12 mouse cellular contexts compared by ENCODE assay signal in the genomic region with DNA sequence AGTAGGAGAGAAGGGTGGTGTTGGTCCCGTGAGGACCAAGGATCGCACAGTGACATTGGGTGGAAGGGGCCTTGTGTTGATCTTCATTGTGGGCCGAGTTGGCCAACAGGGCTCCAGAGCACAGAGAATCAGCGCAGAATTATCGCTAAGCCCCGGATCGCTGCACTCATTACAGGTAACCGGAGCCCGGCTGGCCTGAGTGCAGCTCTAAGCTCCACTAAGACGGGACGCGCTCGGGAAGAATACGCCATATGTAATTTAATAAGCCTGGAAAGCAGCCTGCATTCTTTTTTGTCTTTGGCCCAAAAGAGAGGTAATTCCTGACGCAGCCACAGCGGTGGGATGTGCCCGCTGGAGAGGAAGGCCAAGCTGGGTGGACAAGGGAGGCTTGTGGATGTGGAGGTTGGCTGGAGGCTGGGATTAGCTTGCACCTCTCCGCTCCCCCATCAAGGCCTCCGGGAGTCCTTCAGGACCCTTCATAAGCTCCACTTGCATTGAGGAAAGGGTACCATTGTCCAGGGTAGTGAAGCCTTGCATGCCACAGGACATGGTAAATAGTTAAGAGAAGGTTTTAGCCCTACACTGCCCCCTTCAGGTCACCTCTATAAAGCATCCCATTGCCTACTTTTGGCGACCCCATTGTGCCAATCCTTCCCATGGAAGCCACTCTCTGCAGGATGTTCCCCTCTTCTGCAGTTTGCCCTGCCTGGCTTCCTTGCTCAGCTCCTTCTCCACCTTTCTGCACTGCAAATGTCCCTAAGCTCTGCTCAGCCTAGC.
A peak's percentile ranks its signal among the peaks of the same experiment; 100 is the strongest.
DNase-seq lines count a peak whose midpoint lies in the region; ATAC-seq and TF ChIP-seq lines count a peak whose summit lies in the region.
"Had no signal": no experiment of that assay in that cellular context is flagged by ENCODE, and none has a peak within 500 bp of the region (broad histone marks: within the 10 kb centered on the region; RNA-seq: fewer than 3 reads in every experiment).

No protein-coding gene starts in this region.

- no peak overlapping the region for H3K27ac ChIP-seq in kidney, embryonic 14.5 days (ENCODE audit: low read depth, low read length)
- no peak overlapping the region for H3K27ac ChIP-seq in kidney, embryonic 15.5 days
- H3K27ac ChIP-seq in ES-E14 (ENCODE audit: insufficient read depth, low read depth, low read length, poor library complexity, severe bottlenecking): no peak overlapping the region
- H3K27ac ChIP-seq in embryonic facial prominence, embryonic 14.5 days (replicated peaks; ENCODE audit: low read depth, low read length): 0 out of 2 replicates have a peak overlapping the region, but pooled peaks have one; percentile 17
- H3K27ac ChIP-seq: hindbrain, embryonic 10.5 days; midbrain, embryonic 13.5 days had no signal

- TF ChIP-seq CTCF in E14TG2a.4 (conservative IDR thresholded peaks at IDR 0.05; ENCODE audit: low read length): peak; percentile 44

- H3K4me3 ChIP-seq in kidney, embryonic 14.5 days (ENCODE audit: low read length): no peak overlapping the region
- H3K4me3 ChIP-seq in kidney, embryonic 15.5 days (replicated peaks): no peak overlapping the region
- H3K4me3 ChIP-seq in E14TG2a.4 (replicated peaks; ENCODE audit: low read length) (peak overlapping the region; percentile 67), ES-E14 (ENCODE audit: insufficient read depth in 1 of 2, low read depth in 1 of 2, low read length in 2 of 2, poor library complexity in 1 of 2, severe bottlenecking in 1 of 2) (peak overlapping the region; percentile 35 to 59)
- no peak overlapping the region for H3K4me3 ChIP-seq in embryonic facial prominence, embryonic 14.5 days (ENCODE audit: low read depth, low read length)
- H3K4me3 ChIP-seq: heart, embryonic 12.5 days; hindbrain, embryonic 10.5 days; midbrain, embryonic 13.5 days had no signal

- in situ Hi-C loops in ES-E14 (cut with MboI; ENCODE audit: low sequenced_read_pairs in 2 of 2, unreplicated experiment in 2 of 2): no loop called here

- H3K9ac ChIP-seq in kidney, embryonic 14.5 days (ENCODE audit: low read depth, low read length): no peak overlapping the region
- no peak overlapping the region for H3K9ac ChIP-seq in kidney, embryonic 15.5 days
- H3K9ac ChIP-seq in ES-E14 (ENCODE audit: insufficient read depth, low read depth, low read length, poor library complexity, severe bottlenecking): no peak overlapping the region
- no peak overlapping the region for H3K9ac ChIP-seq in embryonic facial prominence, embryonic 14.5 days (ENCODE audit: low read depth, low read length)
- H3K9ac ChIP-seq: heart, embryonic 12.5 days; midbrain, embryonic 13.5 days had no signal

- peak; percentile 61 for DNase-seq in ES-E14 (ENCODE audit: low read depth, low spot score)
- DNase-seq in embryonic facial prominence, embryonic 14.5 days (ENCODE audit: low spot score): peak; percentile 90
- no peak for DNase-seq in MN1 (ENCODE audit: low spot score)
- no peak for DNase-seq in urinary bladder, postnatal 36 days (ENCODE audit: low spot score in 2 of 2)
- DNase-seq: kidney, adult 11 months had no signal

- ATAC-seq in kidney, embryonic 14.5 days (ENCODE audit: low FRiP score, low TSS enrichment): peak; percentile 29; the same call in 1 of the 2 replicates
- ATAC-seq in kidney, embryonic 15.5 days (replicated peaks; ENCODE audit: low FRiP score): no peak; the same call in 1 of the 2 replicates
- ATAC-seq in embryonic facial prominence, embryonic 14.5 days (ENCODE audit: low read depth): peak; percentile 92
- ATAC-seq: midbrain, embryonic 13.5 days had no signal

- WGBS in kidney, embryonic 14.5 days: 80% methylated on average over 20 of the region's 20 CpGs
- 76% methylated on average over 20 of the region's 20 CpGs for WGBS in kidney, embryonic 15.5 days
- 53% methylated on average over 20 of the region's 20 CpGs for WGBS in embryonic facial prominence, embryonic 14.5 days

- H3K36me3 ChIP-seq in kidney, embryonic 14.5 days (ENCODE audit: control insufficient read depth, insufficient read depth, low read length): no peaks in the 10 kb centered on the region
- no peaks in the 10 kb centered on the region for H3K36me3 ChIP-seq in kidney, embryonic 15.5 days
- H3K36me3 ChIP-seq in E14TG2a.4 (ENCODE audit: insufficient read depth, low read length): no peaks in the 10 kb centered on the region
- H3K36me3 ChIP-seq in ES-E14 (ENCODE audit: control insufficient read depth, insufficient read depth, low read length, poor library complexity, severe bottlenecking): no peaks in the 10 kb centered on the region
- no peaks in the 10 kb centered on the region for H3K36me3 ChIP-seq in embryonic facial prominence, embryonic 14.5 days (ENCODE audit: control insufficient read depth, insufficient read depth, low read length)
- H3K36me3 ChIP-seq: heart, embryonic 12.5 days; hindbrain, embryonic 10.5 days; midbrain, embryonic 13.5 days had no signal

- no peak overlapping the region for H3K4me2 ChIP-seq in kidney, embryonic 14.5 days (replicated peaks; ENCODE audit: low read depth, low read length)
- H3K4me2 ChIP-seq in kidney, embryonic 15.5 days: no peak overlapping the region
- 0 out of 2 replicates have a peak overlapping the region, but pooled peaks have one; percentile 15 for H3K4me2 ChIP-seq in embryonic facial prominence, embryonic 14.5 days (ENCODE audit: low read depth, low read length)
- H3K4me2 ChIP-seq: heart, embryonic 12.5 days; liver, embryonic 11.5 days; midbrain, embryonic 13.5 days had no signal

- no peaks in the 10 kb centered on the region for H3K27me3 ChIP-seq in kidney, embryonic 14.5 days (ENCODE audit: control insufficient read depth, insufficient read depth, low read length)
- no peaks in the 10 kb centered on the region for H3K27me3 ChIP-seq in kidney, embryonic 15.5 days
- peaks cover 19% of the 10 kb centered on the region for H3K27me3 ChIP-seq in E14TG2a.4 (ENCODE audit: insufficient read depth, low read length)
- no peaks in the 10 kb centered on the region for H3K27me3 ChIP-seq in embryonic facial prominence, embryonic 14.5 days (replicated peaks; ENCODE audit: control insufficient read depth, insufficient read depth, low read length)
- H3K27me3 ChIP-seq: midbrain, embryonic 13.5 days had no signal

- H3K4me1 ChIP-seq in kidney, embryonic 14.5 days (ENCODE audit: control insufficient read depth, insufficient read depth, low read length): no peaks in the 10 kb centered on the region
- H3K4me1 ChIP-seq in kidney, embryonic 15.5 days: 0 out of 2 replicates have a peak, but pooled peaks cover 4% of the 10 kb centered on the region
- peaks cover 18% of the 10 kb centered on the region for H3K4me1 ChIP-seq in E14TG2a.4 (replicated peaks; ENCODE audit: low read depth, low read length)
- H3K4me1 ChIP-seq in ES-E14 (ENCODE audit: control insufficient read depth in 2 of 2, insufficient read depth in 2 of 2, low read length in 2 of 2, poor library complexity in 1 of 2): no peaks in the 10 kb centered on the region
- H3K4me1 ChIP-seq in embryonic facial prominence, embryonic 14.5 days (ENCODE audit: control insufficient read depth, insufficient read depth, low read length): peaks cover 5% of the 10 kb centered on the region
- H3K4me1 ChIP-seq: hindbrain, embryonic 10.5 days; midbrain, embryonic 13.5 days had no signal

- H3K9me3 ChIP-seq in kidney, embryonic 14.5 days (ENCODE audit: control insufficient read depth, low read length): no peaks in the 10 kb centered on the region
- H3K9me3 ChIP-seq in kidney, embryonic 15.5 days (replicated peaks): no peaks in the 10 kb centered on the region
- peaks cover 8% of the 10 kb centered on the region for H3K9me3 ChIP-seq in E14TG2a.4 (ENCODE audit: low read length)
- no peaks in the 10 kb centered on the region for H3K9me3 ChIP-seq in ES-E14 (ENCODE audit: control insufficient read depth, insufficient read depth, low read depth, low read length)
- H3K9me3 ChIP-seq in embryonic facial prominence, embryonic 14.5 days (ENCODE audit: control insufficient read depth, low read length): no peaks in the 10 kb centered on the region
- H3K9me3 ChIP-seq: heart, embryonic 12.5 days; hindbrain, embryonic 10.5 days; midbrain, embryonic 13.5 days had no signal

TF ChIP-seq in ES-E14, 5 proteins besides CTCF, POLR2A, EP300 and RAD21:
- TF ChIP-seq ZNF384 (IDR thresholded peaks at IDR 0.05; ENCODE audit: low read depth, low read length): no peak
- TF ChIP-seq HCFC1 (IDR thresholded peaks at IDR 0.05; ENCODE audit: borderline replicate concordance, insufficient read depth, low read length): no peak
- TF ChIP-seq ZC3H11A (IDR thresholded peaks at IDR 0.05; ENCODE audit: borderline replicate concordance, low read depth, low read length): no peak
- no peak for TF ChIP-seq MAFK (IDR thresholded peaks at IDR 0.05; ENCODE audit: insufficient read depth, low read depth, low read length)
- no peak for TF ChIP-seq CHD2 (IDR thresholded peaks at IDR 0.05; ENCODE audit: low read depth, low read length)

Comparison
In these comparisons a context has a peak if more than half of its experiments do, and no peak if none do; other contexts are left out.
1. H3K4me3 ChIP-seq: peak in E14TG2a.4 (single experiment) and ES-E14 (2 of 2); none in kidney, embryonic 14.5 days (single experiment), kidney, embryonic 15.5 days (single experiment) and embryonic facial prominence, embryonic 14.5 days (single experiment).
2. DNase-seq: peak in ES-E14 (single experiment) and embryonic facial prominence, embryonic 14.5 days (single experiment); none in MN1 (single experiment) and urinary bladder, postnatal 36 days (0 of 2).